ENCODE assay signal across 19 mouse cellular contexts in the genomic region with DNA sequence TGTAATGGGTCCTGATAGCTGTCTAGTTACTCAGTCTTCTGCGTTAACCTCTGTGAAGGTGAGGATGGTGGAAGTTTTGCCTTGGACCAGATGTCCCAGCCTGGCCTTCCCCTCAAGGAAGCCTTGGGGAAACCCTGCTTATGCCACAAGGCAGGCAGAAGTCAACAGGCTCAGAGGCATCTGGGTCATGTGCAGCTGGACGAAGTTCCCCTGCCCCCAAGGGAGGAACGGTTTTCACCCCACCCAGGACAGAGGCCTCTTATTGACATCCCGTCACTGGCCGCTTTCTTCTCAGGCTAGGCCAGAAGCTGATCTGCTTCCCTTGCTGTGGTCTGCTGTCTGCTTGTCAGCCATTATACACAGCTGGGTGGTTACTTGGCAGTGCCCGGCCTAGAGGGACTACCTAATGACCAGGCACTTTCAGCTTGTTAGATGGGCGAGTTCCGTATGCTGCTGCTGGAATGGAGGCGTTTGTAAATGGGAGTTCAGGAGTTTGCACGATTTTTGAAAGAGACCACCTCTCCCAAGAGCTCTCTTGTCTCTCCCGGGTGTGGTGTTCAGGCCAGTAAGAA. TPM values are rescaled to one million over a fixed set of nuclear protein-coding genes. Genes with fewer than 3 reads are reported as not detected.
DNase-seq lines count a peak whose midpoint lies in the region; ATAC-seq and TF ChIP-seq lines count a peak whose summit lies in the region.
"Had no signal": no experiment of that assay in that cellular context is flagged by ENCODE, and none has a peak within 500 bp of the region (broad histone marks: within the 10 kb centered on the region; RNA-seq: fewer than 3 reads in every experiment).

No protein-coding gene starts in this region.

- WGBS in spleen, adult 2 months: 86% methylated on average over 11 of the region's 11 CpGs
- WGBS in stomach, postnatal 0 days: 83% methylated on average over 11 of the region's 11 CpGs

- no peak overlapping the region for H3K9ac ChIP-seq in stomach, postnatal 0 days (ENCODE audit: low read length)
- H3K9ac ChIP-seq: hindbrain, embryonic 12.5 days; intestine, embryonic 15.5 days; liver, embryonic 15.5 days had no signal

- no peak for TF ChIP-seq EP300 in stomach, postnatal 0 days (optimal IDR thresholded peaks at IDR 0.05)

- intact Hi-C loops in left cerebral cortex, postnatal 4 days (cut with DNase I): no loop called here

- no peak overlapping the region for H3K4me2 ChIP-seq in stomach, postnatal 0 days (replicated peaks; ENCODE audit: low read depth)
- H3K4me2 ChIP-seq: hindbrain, embryonic 12.5 days; intestine, embryonic 15.5 days; liver, embryonic 15.5 days had no signal

- no peak for TF ChIP-seq CTCF in spleen, adult 2 months (IDR thresholded peaks at IDR 0.05; ENCODE audit: extremely low read depth, insufficient read depth, insufficient read length, insufficient replicate concordance)
- TF ChIP-seq CTCF in stomach, postnatal 0 days (IDR thresholded peaks at IDR 0.05; ENCODE audit: low read depth): no peak

- TF ChIP-seq POLR2A in spleen, adult 2 months (IDR thresholded peaks at IDR 0.05; ENCODE audit: low read depth, low read length): no peak

- peaks cover 11% of the 10 kb centered on the region for H3K36me3 ChIP-seq in spleen, adult 2 months (ENCODE audit: control insufficient read depth, insufficient read depth, low read length)
- peaks cover 6% of the 10 kb centered on the region for H3K36me3 ChIP-seq in splenic B cell, adult 2 months (ENCODE audit: control insufficient read depth, insufficient read depth, low read length, poor library complexity, severe bottlenecking)
- 0 out of 2 replicates have a peak, but pooled peaks cover 8% of the 10 kb centered on the region for H3K36me3 ChIP-seq in stomach, postnatal 0 days (ENCODE audit: control insufficient read depth, insufficient read depth, low read length)

- no peaks in the 10 kb centered on the region for H3K27me3 ChIP-seq in spleen, adult 2 months (ENCODE audit: control insufficient read depth, insufficient read depth, low read length)
- H3K27me3 ChIP-seq in splenic B cell, adult 2 months (ENCODE audit: control insufficient read depth, insufficient read depth, low read length, poor library complexity, severe bottlenecking): no peaks in the 10 kb centered on the region
- H3K27me3 ChIP-seq in stomach, postnatal 0 days (ENCODE audit: control insufficient read depth, insufficient read depth, low read length): no peaks in the 10 kb centered on the region
- H3K27me3 ChIP-seq: hindbrain, embryonic 12.5 days; intestine, embryonic 15.5 days; liver, embryonic 15.5 days had no signal

- ATAC-seq in stomach, postnatal 0 days (ENCODE audit: low FRiP score, low TSS enrichment): no peak
- ATAC-seq: forebrain, embryonic 16.5 days; intestine, embryonic 15.5 days; midbrain, embryonic 16.5 days had no signal

- peak; percentile 60 to 71 for DNase-seq in cerebellum, postnatal 10 days
- no peak for DNase-seq in cerebellum, adult 11-12 months
- DNase-seq in left cerebral cortex, postnatal 4 days: peak; percentile 48
- DNase-seq in left cerebral cortex, adult 11 months (ENCODE audit: low spot score): no peak
- peak in 1 of 2 experiments; percentile 5 for DNase-seq in spleen, adult 2 months (ENCODE audit: low read depth in 1 of 2, low spot score in 2 of 2)
- DNase-seq in spleen, postnatal 14 days (ENCODE audit: low spot score in 2 of 2): no peak
- peak; percentile 7 for DNase-seq in splenic B cell, adult 2 months (ENCODE audit: low read depth, low spot score)
- no peak for DNase-seq in stomach, postnatal 0 days (ENCODE audit: low spot score)
- DNase-seq: cerebellum, adult 9-11 months; kidney, adult 9 months; kidney, postnatal 25 days; lung, postnatal 14 days; right cerebral cortex, adult 18-20 months had no signal

- no peaks in the 10 kb centered on the region; the same call in 1 of the 2 replicates for H3K4me1 ChIP-seq in spleen, adult 2 months (ENCODE audit: control insufficient read depth, insufficient read depth, insufficient read length)
- H3K4me1 ChIP-seq in stomach, postnatal 0 days (replicated peaks; ENCODE audit: control insufficient read depth, insufficient read depth): no peaks in the 10 kb centered on the region
- H3K4me1 ChIP-seq: intestine, embryonic 15.5 days had no signal

- no peaks in the 10 kb centered on the region for H3K9me3 ChIP-seq in stomach, postnatal 0 days (ENCODE audit: control insufficient read depth, low read length)
- H3K9me3 ChIP-seq: hindbrain, embryonic 12.5 days; intestine, embryonic 15.5 days; liver, embryonic 15.5 days had no signal

- peak overlapping the region; percentile 9; the same call in 1 of the 2 replicates for H3K27ac ChIP-seq in spleen, adult 2 months (ENCODE audit: insufficient read depth, low read length)
- H3K27ac ChIP-seq in stomach, postnatal 0 days (replicated peaks): no peak overlapping the region
- H3K27ac ChIP-seq: hindbrain, embryonic 12.5 days; intestine, embryonic 15.5 days; left cerebral cortex, adult 2 months; liver, embryonic 15.5 days had no signal

- H3K4me3 ChIP-seq in spleen, adult 2 months (ENCODE audit: extremely low read depth, insufficient read depth, insufficient read length): no peak overlapping the region
- no peak overlapping the region for H3K4me3 ChIP-seq in stomach, postnatal 0 days (ENCODE audit: low read depth, low read length)
- H3K4me3 ChIP-seq: hindbrain, embryonic 12.5 days; intestine, embryonic 15.5 days; left cerebral cortex, adult 2 months; liver, embryonic 15.5 days had no signal

RNA-seq across cellular contexts. Expression of a gene that starts 33.8 kb away (rescaled TPM):
- 10 to 100 TPM; 59.2 to 62.6 TPM for total RNA-seq in left cerebral cortex, postnatal 4 days (2021)
- polyA plus RNA-seq in spleen, adult 2 months (2012; rRNA removed): 21.9 and 24.3 TPM in 2 replicates
- 52.4 and 56.2 TPM in 2 replicates for polyA plus RNA-seq in stomach, postnatal 0 days (2015; fragmentation: Nextera tagmentation; extraction: Ambion mirVana)

Comparison
In these comparisons a context has a peak if more than half of its experiments do, and no peak if none do; other contexts are left out.
1. DNase-seq: peak in cerebellum, postnatal 10 days (2 of 2), left cerebral cortex, postnatal 4 days (single experiment) and splenic B cell, adult 2 months (single experiment); none in cerebellum, adult 11-12 months (single experiment), left cerebral cortex, adult 11 months (single experiment), spleen, postnatal 14 days (0 of 2) and stomach, postnatal 0 days (single experiment).